In genomic region chr7:19950589-19950988, GRCm38 (mm10) we compare ENCODE assay signal across 11 mouse cellular contexts. TPM values are rescaled to one million over a fixed set of nuclear protein-coding genes. Genes with fewer than 3 reads are reported as not detected.
DNase-seq lines count a peak whose midpoint lies in the region; ATAC-seq and TF ChIP-seq lines count a peak whose summit lies in the region.
"Had no signal": no experiment of that assay in that cellular context is flagged by ENCODE, and none has a peak within 500 bp of the region (broad histone marks: within the 10 kb centered on the region; RNA-seq: fewer than 3 reads in every experiment).

TSS of gene Igsf23 (minus strand) at chr7:19950756.

- no peak for TF ChIP-seq POLR2A in heart, adult 2 months (IDR thresholded peaks at IDR 0.05; ENCODE audit: insufficient read depth, low read depth, low read length)
- 0 out of 2 replicates have a peak, but pooled peaks have one; percentile 23 for TF ChIP-seq POLR2A in thymus, adult 2 months (IDR thresholded peaks at IDR 0.05; ENCODE audit: control insufficient read depth, extremely low read depth, insufficient read depth, low read length, poor library complexity)

- no peak within 1 kb of the TSS for H3K4me3 ChIP-seq in heart, embryonic 15.5 days
- H3K4me3 ChIP-seq in heart, adult 2 months: no peak within 1 kb of the TSS
- H3K4me3 ChIP-seq in thymus, adult 2 months (ENCODE audit: control insufficient read depth, insufficient read depth, low read length): peak within 1 kb of the TSS; percentile 7; the same call in 1 of the 2 replicates
- peak within 1 kb of the TSS; percentile 23 for H3K4me3 ChIP-seq in intestine, postnatal 0 days (ENCODE audit: low read depth, low read length)

- no peak for DNase-seq in heart, adult 2 months
- no peak for DNase-seq in thymus, adult 2 months
- DNase-seq in thymus, postnatal 4 days: no peak
- peak; percentile 68 for DNase-seq in yolk sac, embryonic 10.5 days (ENCODE audit: low spot score)
- no peak for DNase-seq in kidney, postnatal 25 days
- no peak for DNase-seq in kidney, postnatal 4 days
- DNase-seq: forebrain, postnatal 0 days; kidney, postnatal 36 days had no signal

- no peak for TF ChIP-seq CTCF in heart, adult 2 months (IDR thresholded peaks at IDR 0.05)
- TF ChIP-seq CTCF in thymus, adult 2 months (IDR thresholded peaks at IDR 0.05; ENCODE audit: borderline replicate concordance, control insufficient read depth, extremely low read depth, insufficient read depth, low read length, poor library complexity): no peak
- no peak for TF ChIP-seq CTCF in intestine, postnatal 0 days (IDR thresholded peaks at IDR 0.05; ENCODE audit: low read depth)

- H3K36me3 ChIP-seq in heart, embryonic 15.5 days: no peaks in the 10 kb centered on the region
- no peaks in the 10 kb centered on the region for H3K36me3 ChIP-seq in heart, adult 2 months (ENCODE audit: control insufficient read depth, insufficient read depth, low read length)
- no peaks in the 10 kb centered on the region for H3K36me3 ChIP-seq in thymus, adult 2 months (ENCODE audit: control insufficient read depth, insufficient read depth, low read length)
- no peaks in the 10 kb centered on the region; the same call in 1 of the 2 replicates for H3K36me3 ChIP-seq in intestine, postnatal 0 days (ENCODE audit: control insufficient read depth, insufficient read depth)

- peak; percentile 9; the same call in 1 of the 2 replicates for ATAC-seq in heart, embryonic 15.5 days (replicated peaks; ENCODE audit: insufficient number of reproducible peaks, insufficient read depth, low FRiP score, low read depth)
- ATAC-seq in intestine, postnatal 0 days: peak; percentile 81
- ATAC-seq: forebrain, postnatal 0 days had no signal

- no peaks in the 10 kb centered on the region for H3K79me2 ChIP-seq in heart, adult 2 months (replicated peaks; ENCODE audit: control insufficient read depth, insufficient read depth, low read length)

- peaks cover 10% of the 10 kb centered on the region for H3K4me1 ChIP-seq in heart, embryonic 15.5 days (replicated peaks)
- no peaks in the 10 kb centered on the region for H3K4me1 ChIP-seq in heart, adult 2 months (ENCODE audit: control insufficient read depth, insufficient read depth, low read length)
- peaks cover 64% of the 10 kb centered on the region for H3K4me1 ChIP-seq in thymus, adult 2 months (replicated peaks; ENCODE audit: control insufficient read depth, insufficient read depth, low read length)
- no peaks in the 10 kb centered on the region for H3K4me1 ChIP-seq in intestine, postnatal 0 days (replicated peaks; ENCODE audit: control insufficient read depth, insufficient read depth, low read length)

- H3K9me3 ChIP-seq in heart, embryonic 15.5 days (replicated peaks): no peaks in the 10 kb centered on the region
- H3K9me3 ChIP-seq in intestine, postnatal 0 days (ENCODE audit: control insufficient read depth): no peaks in the 10 kb centered on the region

- H3K4me2 ChIP-seq in heart, embryonic 15.5 days: no peak within 1 kb of the TSS
- peak within 1 kb of the TSS; percentile 55 for H3K4me2 ChIP-seq in intestine, postnatal 0 days (replicated peaks; ENCODE audit: low read depth)

- no peaks in the 10 kb centered on the region for H3K27me3 ChIP-seq in heart, embryonic 15.5 days
- H3K27me3 ChIP-seq in heart, adult 2 months (ENCODE audit: control insufficient read depth, insufficient read depth, low read length): no peaks in the 10 kb centered on the region
- H3K27me3 ChIP-seq in thymus, adult 2 months (ENCODE audit: control insufficient read depth, insufficient read depth, low read length): no peaks in the 10 kb centered on the region
- no peaks in the 10 kb centered on the region for H3K27me3 ChIP-seq in intestine, postnatal 0 days (replicated peaks; ENCODE audit: control insufficient read depth, insufficient read depth, low read length)

- no peak within 1 kb of the TSS for H3K9ac ChIP-seq in heart, embryonic 15.5 days
- no peak within 1 kb of the TSS for H3K9ac ChIP-seq in heart, adult 2 months (ENCODE audit: low read depth, low read length)
- peak within 1 kb of the TSS; percentile 7 for H3K9ac ChIP-seq in intestine, postnatal 0 days (ENCODE audit: low read depth, low read length)
- H3K9ac ChIP-seq: forebrain, postnatal 0 days had no signal

- WGBS in heart, embryonic 15.5 days: 37% methylated on average over 9 of the region's 9 CpGs
- WGBS in heart, adult 2 months: 38% methylated on average over 9 of the region's 9 CpGs
- WGBS in thymus, adult 2 months: 75% methylated on average over 9 of the region's 9 CpGs
- 27% methylated on average over 9 of the region's 9 CpGs for WGBS in intestine, postnatal 0 days

- no peak within 1 kb of the TSS for H3K27ac ChIP-seq in heart, embryonic 15.5 days
- no peak within 1 kb of the TSS for H3K27ac ChIP-seq in heart, adult 2 months
- H3K27ac ChIP-seq in thymus, adult 2 months (ENCODE audit: control insufficient read depth, insufficient read depth, low read length): peak within 1 kb of the TSS; percentile 92
- H3K27ac ChIP-seq in intestine, postnatal 0 days (ENCODE audit: low read depth, low read length): peak within 1 kb of the TSS; percentile 79

- intact Hi-C loops in heart, adult 2 months (cut with DNase I): no loop called here

- TF ChIP-seq EP300 in heart, adult 2 months (IDR thresholded peaks at IDR 0.05; ENCODE audit: insufficient read depth, low read depth, low read length): no peak

RNA-seq across cellular contexts. Expression of gene Igsf23, which starts in this region (rescaled TPM):
- polyA plus RNA-seq in heart, embryonic 15.5 days (2015; fragmentation: Nextera tagmentation; extraction: Ambion mirVana): 1.5 and 1.7 TPM in 2 replicates
- total RNA-seq in heart, adult 2 months (2021): 1 to 10 TPM; 1.9 to 2.9 TPM
- polyA plus RNA-seq in heart, adult 2 months (2012; rRNA removed): 8.6 and 9.9 TPM in 2 replicates
- 17.3 and 22.4 TPM in 2 replicates for polyA plus RNA-seq in thymus, adult 2 months (2012; rRNA removed)
- polyA plus RNA-seq in intestine, postnatal 0 days (2015; fragmentation: Nextera tagmentation; extraction: Ambion mirVana): 171 and 189 TPM in 2 replicates
- total RNA-seq: forebrain, postnatal 0 days; left cerebral cortex, postnatal 36 days had no signal
- polyA plus RNA-seq: forebrain, postnatal 0 days had no signal

Comparison
In these comparisons a context has a peak if more than half of its experiments do, and no peak if none do; other contexts are left out.
1. H3K27ac ChIP-seq: peak in thymus, adult 2 months (single experiment) and intestine, postnatal 0 days (single experiment); none in heart, embryonic 15.5 days (single experiment) and heart, adult 2 months (single experiment).
2. H3K4me3 ChIP-seq: peak in thymus, adult 2 months (single experiment) and intestine, postnatal 0 days (single experiment); none in heart, embryonic 15.5 days (single experiment) and heart, adult 2 months (single experiment).